Mouse (Mus musculus): ENCODE measurements at regions not wholly inside any gene's neighbourhood (a gene's known extent, or its start where the extent isn't known, plus 50 kb on each side); places are given as distances from the start of the nearest gene placed in this dataset.

DNA sequence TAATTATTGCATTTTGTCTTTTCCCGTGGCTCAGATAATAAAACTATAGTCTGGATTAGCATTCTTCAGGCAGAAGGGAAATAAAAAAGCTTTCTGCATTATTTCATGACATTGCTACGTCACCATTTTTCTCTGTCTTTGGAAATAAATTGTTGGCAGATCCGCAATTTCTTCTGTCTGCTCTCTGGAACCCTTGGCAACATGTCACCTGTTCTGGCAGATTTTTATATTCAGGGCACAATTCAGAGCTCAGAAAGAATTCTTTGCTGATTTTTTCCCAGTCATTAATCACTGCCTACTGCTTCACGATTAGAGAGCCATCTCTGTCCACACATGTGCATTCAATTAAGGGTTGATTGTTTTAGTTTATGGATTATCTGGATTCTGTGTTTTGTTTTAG, 460.5 kb downstream of the Cdh8 start:
- Histone ChIP-seq H3K27me3 (ENCODE audit: insufficient read depth, low read length) (no peaks in the 10 kb centered on the region), H3K36me3 (ENCODE audit: insufficient read depth, low read length) (no peaks in the 10 kb centered on the region), H3K27ac (no peak overlapping the region), H3K4me2 (ENCODE audit: low read depth, low read length) (no peak overlapping the region), H3K9me3 (ENCODE audit: low read length) (no peaks in the 10 kb centered on the region), H3K9ac (replicated peaks; ENCODE audit: low read length) (no peak overlapping the region), H3K4me3 (ENCODE audit: low read length) (no peak overlapping the region), H3K4me1 (ENCODE audit: insufficient read depth, low read length) (no peaks in the 10 kb centered on the region)
- 31% methylated on average over 4 of the region's 4 CpGs for whole genome bisulfite sequencing
- DNase-seq (ENCODE audit: low spot score) (peak; percentile 27), ATAC-seq (no peak)
- no peak for TF ChIP-seq CTCF (IDR thresholded peaks at IDR 0.05; ENCODE audit: low read depth)

DNA sequence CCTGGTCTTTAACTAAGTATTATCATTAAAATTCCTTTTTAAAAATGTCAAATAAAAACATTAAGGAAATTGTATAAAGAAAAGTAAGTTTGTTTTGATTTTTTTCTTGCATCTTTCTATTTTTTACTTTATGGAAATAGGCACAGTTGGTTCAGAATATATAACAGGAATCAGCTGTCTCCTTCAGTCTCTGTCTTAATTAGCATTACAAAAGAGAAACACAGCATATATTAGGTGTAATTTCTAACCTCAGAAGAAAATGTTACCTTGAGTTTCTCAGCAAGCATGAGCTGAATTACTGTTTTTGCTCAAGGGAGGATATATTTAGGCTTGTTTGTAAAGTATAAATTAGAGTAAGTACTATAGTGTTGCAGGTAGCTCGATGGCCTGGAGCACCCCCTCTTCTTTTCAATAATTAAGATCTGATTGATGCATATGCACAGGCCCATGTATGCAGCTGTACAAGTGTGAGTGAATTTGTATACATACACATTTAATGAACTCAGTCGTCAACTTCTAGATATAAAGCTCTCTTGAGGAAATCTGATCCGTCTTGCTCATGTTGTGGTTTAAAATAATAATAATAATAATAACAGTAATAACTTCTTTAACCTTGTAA, 503.0 kb downstream of the Cdh8 start:
- no peak for ATAC-seq
- WGBS = 77% methylated on average over 3 of the region's 3 CpGs

DNA sequence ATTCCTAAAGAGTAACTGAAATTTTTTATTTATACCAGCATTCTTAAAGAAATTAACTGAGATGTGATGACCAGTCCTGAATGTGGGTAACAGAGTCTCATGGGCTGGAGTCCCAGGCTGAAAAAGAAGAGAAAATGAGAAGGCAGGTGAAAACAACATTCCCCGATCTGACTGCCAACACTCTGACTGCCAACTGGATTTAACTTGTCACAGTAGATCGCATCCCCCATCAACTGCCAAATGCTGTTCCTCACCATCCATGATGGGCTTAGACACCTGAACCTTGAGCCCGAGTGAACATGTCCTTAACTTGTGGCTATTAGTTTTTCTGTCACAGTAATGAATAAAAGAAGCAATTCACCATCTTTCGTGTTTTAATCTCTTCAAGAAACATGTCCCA, 522.9 kb downstream of the Cdh8 start:
- ATAC-seq = no peak

More for the DNA sequence above, 503.0 kb downstream of the Cdh8 start:
- no peak for DNase-seq (ENCODE audit: low spot score)
- no peak for TF ChIP-seq CTCF (IDR thresholded peaks at IDR 0.05; ENCODE audit: low read depth)
- H3K27me3 ChIP-seq (ENCODE audit: insufficient read depth, low read length) = no peaks in the 10 kb centered on the region
- H3K36me3 ChIP-seq (ENCODE audit: insufficient read depth, low read length) = no peaks in the 10 kb centered on the region
- H3K9ac ChIP-seq (replicated peaks; ENCODE audit: low read length) = no peak overlapping the region
- no peaks in the 10 kb centered on the region for H3K9me3 ChIP-seq (ENCODE audit: low read length)
- no peaks in the 10 kb centered on the region for H3K4me1 ChIP-seq (ENCODE audit: insufficient read depth, low read length)
- no peak overlapping the region for H3K4me3 ChIP-seq (ENCODE audit: low read length)
- no peak overlapping the region for H3K27ac ChIP-seq
- H3K4me2 ChIP-seq (ENCODE audit: low read depth, low read length) = no peak overlapping the region

DNA sequence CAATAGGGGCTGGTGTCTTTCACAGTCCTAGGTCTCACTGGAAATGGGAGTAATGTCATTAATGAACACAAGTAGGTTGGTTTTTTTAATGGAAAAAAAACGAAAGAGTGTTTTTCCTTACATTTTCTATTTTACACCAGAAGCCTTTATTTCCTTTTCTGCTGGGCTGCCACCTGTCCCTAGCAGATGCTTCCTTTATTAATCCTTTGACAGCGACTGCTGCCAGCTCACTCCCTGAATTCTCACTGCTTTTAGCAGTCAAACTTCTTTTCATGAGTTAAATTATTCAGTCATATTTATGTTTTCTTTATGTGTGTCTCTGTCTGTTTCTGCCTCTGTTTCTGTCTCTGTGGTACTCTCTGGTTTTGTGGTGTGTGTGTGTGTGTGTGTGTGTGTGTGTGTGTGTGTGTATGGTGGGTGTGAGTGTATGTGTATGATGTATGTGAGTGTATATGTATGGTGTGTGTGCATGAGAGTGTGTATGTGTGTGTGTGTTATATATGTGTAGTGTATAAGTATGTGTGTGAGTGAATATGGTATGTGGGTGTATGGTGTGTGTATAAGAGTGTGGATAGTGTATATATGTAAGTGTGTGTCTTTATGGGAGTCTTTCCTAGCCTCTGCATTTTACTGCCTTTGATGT, 554.5 kb downstream of the Cdh8 start:
- Histone ChIP-seq H3K9me3 (ENCODE audit: low read length) (no peaks in the 10 kb centered on the region), H3K27ac (no peak overlapping the region), H3K4me2 (ENCODE audit: low read depth, low read length) (0 out of 2 replicates have a peak overlapping the region, but pooled peaks have one; percentile 3), H3K4me3 (ENCODE audit: low read length) (no peak overlapping the region), H3K4me1 (ENCODE audit: insufficient read depth, low read length) (no peaks in the 10 kb centered on the region), H3K27me3 (ENCODE audit: insufficient read depth, low read length) (no peaks in the 10 kb centered on the region), H3K36me3 (ENCODE audit: insufficient read depth, low read length) (no peaks in the 10 kb centered on the region), H3K9ac (replicated peaks; ENCODE audit: low read length) (no peak overlapping the region)
- no peak for TF ChIP-seq CTCF (IDR thresholded peaks at IDR 0.05; ENCODE audit: low read depth)
- ATAC-seq = no peak
- 45% methylated on average over 2 of the region's 2 CpGs for WGBS
- peak; percentile 33 for DNase-seq (ENCODE audit: low spot score)

More for the DNA sequence above, 522.9 kb downstream of the Cdh8 start:
- H3K4me3 ChIP-seq (ENCODE audit: low read length) = no peak overlapping the region
- H3K9ac ChIP-seq (replicated peaks; ENCODE audit: low read length) = no peak overlapping the region
- TF ChIP-seq CTCF (IDR thresholded peaks at IDR 0.05; ENCODE audit: low read depth) = no peak
- H3K27me3 ChIP-seq (ENCODE audit: insufficient read depth, low read length) = no peaks in the 10 kb centered on the region
- no peaks in the 10 kb centered on the region for H3K36me3 ChIP-seq (ENCODE audit: insufficient read depth, low read length)
- no peak overlapping the region for H3K27ac ChIP-seq
- no peaks in the 10 kb centered on the region for H3K4me1 ChIP-seq (ENCODE audit: insufficient read depth, low read length)
- DNase-seq (ENCODE audit: low spot score) = peak; percentile 2
- H3K9me3 ChIP-seq (ENCODE audit: low read length) = no peaks in the 10 kb centered on the region
- 77% methylated on average over 4 of the region's 4 CpGs for WGBS
- no peak overlapping the region for H3K4me2 ChIP-seq (ENCODE audit: low read depth, low read length)

DNA sequence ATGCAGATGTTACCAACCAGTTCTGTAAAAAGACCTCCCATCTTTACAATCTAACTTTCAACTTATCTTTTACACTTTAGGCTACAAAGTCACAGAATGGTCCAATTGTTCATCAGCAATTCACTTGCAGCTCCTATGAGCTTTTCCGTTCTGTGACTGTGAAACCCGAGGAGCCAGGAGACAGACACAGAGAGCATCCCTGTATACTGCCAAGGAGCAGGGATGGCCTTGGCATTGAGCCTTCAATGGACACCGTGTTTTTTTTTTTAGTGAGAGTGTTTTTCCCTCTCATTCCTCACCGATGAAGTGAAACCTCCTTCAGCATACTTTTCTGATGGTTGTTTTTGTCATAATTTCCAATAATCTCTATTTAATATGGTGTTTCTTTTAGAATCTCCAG, 555.1 kb downstream of the Cdh8 start:
- 45% methylated on average over 4 of the region's 4 CpGs for WGBS

DNA sequence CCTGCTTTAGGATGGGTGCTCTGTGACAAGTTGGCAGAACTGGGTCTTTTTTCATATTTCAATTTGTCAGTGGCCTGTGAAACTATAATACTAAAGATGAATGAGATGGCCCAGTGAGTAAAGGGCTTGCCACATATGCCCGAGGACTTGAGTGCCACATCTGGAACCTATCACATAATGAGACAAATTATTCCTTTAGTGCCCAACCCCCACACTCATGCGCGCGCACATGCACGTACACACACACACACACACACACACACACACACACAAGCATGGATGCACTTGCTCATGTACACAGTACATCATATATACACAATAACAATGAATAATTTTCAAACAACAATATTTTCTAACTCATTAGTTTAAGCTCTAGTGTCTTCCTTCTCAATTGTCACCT, 555.9 kb downstream of the Cdh8 start:
- Histone ChIP-seq H3K4me2 (ENCODE audit: low read depth, low read length) (no peak overlapping the region), H3K36me3 (ENCODE audit: insufficient read depth, low read length) (no peaks in the 10 kb centered on the region), H3K4me3 (ENCODE audit: low read length) (no peak overlapping the region), H3K9ac (replicated peaks; ENCODE audit: low read length) (no peak overlapping the region), H3K27ac (no peak overlapping the region), H3K4me1 (ENCODE audit: insufficient read depth, low read length) (no peaks in the 10 kb centered on the region), H3K9me3 (ENCODE audit: low read length) (no peaks in the 10 kb centered on the region), H3K27me3 (ENCODE audit: insufficient read depth, low read length) (no peaks in the 10 kb centered on the region)
- no peak for DNase-seq (ENCODE audit: low spot score)
- 86% methylated on average over 5 of the region's 5 CpGs for WGBS
- no peak for TF ChIP-seq CTCF (IDR thresholded peaks at IDR 0.05; ENCODE audit: low read depth)
- ATAC-seq = no peak

More for the DNA sequence above, 555.1 kb downstream of the Cdh8 start:
- Histone ChIP-seq H3K4me3 (ENCODE audit: low read length) (no peak overlapping the region), H3K36me3 (ENCODE audit: insufficient read depth, low read length) (no peaks in the 10 kb centered on the region), H3K9ac (replicated peaks; ENCODE audit: low read length) (no peak overlapping the region), H3K27ac (no peak overlapping the region), H3K4me2 (ENCODE audit: low read depth, low read length) (0 out of 2 replicates have a peak overlapping the region, but pooled peaks have one; percentile 3), H3K9me3 (ENCODE audit: low read length) (no peaks in the 10 kb centered on the region), H3K4me1 (ENCODE audit: insufficient read depth, low read length) (no peaks in the 10 kb centered on the region), H3K27me3 (ENCODE audit: insufficient read depth, low read length) (no peaks in the 10 kb centered on the region)
- ATAC-seq (no peak), DNase-seq (ENCODE audit: low spot score) (peak; percentile 51)
- TF ChIP-seq CTCF (IDR thresholded peaks at IDR 0.05; ENCODE audit: low read depth) = no peak

DNA sequence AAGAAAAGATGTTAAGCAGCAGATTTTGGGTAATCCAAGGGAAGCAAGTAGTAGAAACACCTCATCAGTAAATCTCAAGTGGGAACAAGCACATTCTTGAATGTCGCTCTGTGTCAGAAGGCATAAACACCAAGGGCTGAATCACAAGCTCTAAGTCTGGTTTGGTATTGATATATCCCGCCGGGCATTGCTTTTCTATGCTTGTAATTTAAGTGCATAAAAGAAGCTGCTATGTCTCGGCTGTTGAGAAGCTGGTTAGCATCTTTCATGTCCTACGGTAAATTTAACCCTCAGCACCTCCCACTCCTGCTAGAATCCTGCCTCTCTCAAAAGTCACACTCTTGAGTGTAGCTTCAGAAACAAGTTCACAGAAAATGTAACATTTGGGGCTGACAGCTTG, 586.8 kb downstream of the Cdh8 start:
- TF ChIP-seq CTCF (IDR thresholded peaks at IDR 0.05; ENCODE audit: low read depth) = no peak
- no peak overlapping the region for H3K27ac ChIP-seq
- 72% methylated on average over 5 of the region's 5 CpGs for WGBS
- no peaks in the 10 kb centered on the region for H3K9me3 ChIP-seq (ENCODE audit: low read length)
- no peaks in the 10 kb centered on the region for H3K27me3 ChIP-seq (ENCODE audit: insufficient read depth, low read length)
- no peak for DNase-seq (ENCODE audit: low spot score)
- no peaks in the 10 kb centered on the region for H3K4me1 ChIP-seq (ENCODE audit: insufficient read depth, low read length)
- no peaks in the 10 kb centered on the region for H3K36me3 ChIP-seq (ENCODE audit: insufficient read depth, low read length)
- H3K4me3 ChIP-seq (ENCODE audit: low read length) = no peak overlapping the region
- H3K9ac ChIP-seq (replicated peaks; ENCODE audit: low read length) = no peak overlapping the region
- H3K4me2 ChIP-seq (ENCODE audit: low read depth, low read length) = no peak overlapping the region
- no peak for ATAC-seq

Measured in hindbrain, postnatal 0 days (tissue).